Mouse (Mus musculus) hindbrain, embryonic 15.5 days (tissue): Measurements from ENCODE around the gene Drc7. TPM values are rescaled to one million over a fixed set of nuclear protein-coding genes. Genes with fewer than 3 reads are reported as not detected.

Experiments used
- ATAC-seq: fragments of 200-750 bp; cut with Nextera tagmentation; 2 replicates; pipeline ENCODE4 v1.8.0; 2017; ENCODE audit warnings: low read depth, moderate number of reproducible peaks, moderate TSS enrichment; ENCODE audit not compliant: low FRiP score
- H3K27ac ChIP-seq: fragments of 300-500 bp; sonication (generic); replicated peaks from 2 replicates; pipeline ENCODE4 v1.5.1; 2015; ENCODE audit warnings: mild to moderate bottlenecking, inconsistent platforms
- H3K27me3 ChIP-seq: fragments of 300-500 bp; sonication (generic); 2 replicates; pipeline ENCODE4 v1.6.1; 2015; ENCODE audit warnings: control low read depth, inconsistent platforms
- H3K36me3 ChIP-seq: fragments of 300-500 bp; sonication (generic); 2 replicates; pipeline ENCODE4 v1.6.1; 2015; ENCODE audit warnings: control low read depth, inconsistent platforms
- H3K4me1 ChIP-seq: fragments of 300-500 bp; sonication (generic); replicated peaks from 2 replicates; pipeline ENCODE4 v1.6.1; 2015; ENCODE audit warnings: control low read depth, inconsistent platforms
- H3K4me2 ChIP-seq: fragments of 300-500 bp; sonication (generic); 2 replicates; pipeline ENCODE4 v1.6.1; 2015; ENCODE audit warnings: moderate library complexity, mild to moderate bottlenecking, inconsistent platforms
- H3K4me3 ChIP-seq: fragments of 300-500 bp; sonication (generic); 2 replicates; pipeline ENCODE4 v1.5.1; 2015; ENCODE audit warnings: mild to moderate bottlenecking, inconsistent platforms
- H3K9ac ChIP-seq: fragments of 300-500 bp; sonication (generic); 2 replicates; pipeline ENCODE4 v1.6.1; 2015; ENCODE audit warnings: inconsistent platforms
- H3K9me3 ChIP-seq: fragments of 300-500 bp; sonication (generic); 2 replicates; pipeline ENCODE4 v1.6.1; 2016; ENCODE audit warnings: control low read depth, inconsistent platforms
- WGBS: fragments of 180-500 bp; shearing (Covaris S2); methylation state at CpG from one replicate; pipeline ENCODE4 v1.1.7; 2015; 5-methylcytosine and 5-hydroxymethylcytosine counted together
- polyA plus RNA-seq: library from polyadenylated mRNA; unstranded; fragments of >200 nt; fragmentation: Nextera tagmentation; extraction: Ambion mirVana; gene quantifications from 2 replicates; pipeline ENCODE4 v1.2.1, GENCODE M21; 2015

Gene Drc7
- polyA plus RNA-seq, 1 experiment from 2014 or later, result 2.4 TPM

- no peak overlapping the region for H3K27ac ChIP-seq
- ATAC-seq, result no peak
- WGBS, result 53% methylated on average over 3 of the region's 3 CpGs
Measured at GRCm38 (mm10) chr8:95067582-95067981, 12.7 kb downstream of the Drc7 start.

GRCm38 (mm10) chr8:95075504-95075903 is 20.6 kb downstream of the Drc7 start:
- no peaks in the 10 kb centered on the region for H3K36me3 ChIP-seq
- H3K27ac ChIP-seq, result no peak overlapping the region
- peaks cover 6% of the 10 kb centered on the region; the same call in 1 of the 2 replicates for H3K4me1 ChIP-seq
- WGBS, result 80% methylated on average over 3 of the region's 3 CpGs
- H3K4me3 ChIP-seq, result no peak overlapping the region
- ATAC-seq, result no peak
- H3K9ac ChIP-seq, result no peak overlapping the region
- H3K27me3 ChIP-seq, result no peaks in the 10 kb centered on the region
- H3K9me3 ChIP-seq, result no peaks in the 10 kb centered on the region
- H3K4me2 ChIP-seq, result no peak overlapping the region

More at GRCm38 (mm10) chr8:95067582-95067981, 12.7 kb downstream of the Drc7 start:
- no peaks in the 10 kb centered on the region for H3K36me3 ChIP-seq
- H3K9me3 ChIP-seq, result no peaks in the 10 kb centered on the region
- no peak overlapping the region for H3K9ac ChIP-seq
- no peak overlapping the region for H3K4me2 ChIP-seq
- H3K27me3 ChIP-seq, result no peaks in the 10 kb centered on the region
- H3K4me3 ChIP-seq, result no peak overlapping the region
- H3K4me1 ChIP-seq, result no peaks in the 10 kb centered on the region

- 80% methylated on average over 17 of the region's 17 CpGs for WGBS
- H3K27me3 ChIP-seq, result no peaks in the 10 kb centered on the region
- H3K4me3 ChIP-seq, result no peak overlapping the region
- H3K27ac ChIP-seq, result no peak overlapping the region
- H3K36me3 ChIP-seq, result no peaks in the 10 kb centered on the region
- H3K4me1 ChIP-seq, result peaks cover 6% of the 10 kb centered on the region; the same call in 1 of the 2 replicates
- H3K9me3 ChIP-seq, result no peaks in the 10 kb centered on the region
- no peak overlapping the region for H3K4me2 ChIP-seq
- ATAC-seq, result no peak
- H3K9ac ChIP-seq, result no peak overlapping the region
Measured at GRCm38 (mm10) chr8:95076151-95076550, 21.2 kb downstream of the Drc7 start.

- no peak overlapping the region for H3K4me3 ChIP-seq
- peaks cover 21% of the 10 kb centered on the region for H3K4me1 ChIP-seq
- H3K4me2 ChIP-seq, result no peak overlapping the region
- no peaks in the 10 kb centered on the region for H3K9me3 ChIP-seq
- H3K36me3 ChIP-seq, result no peaks in the 10 kb centered on the region
- H3K27ac ChIP-seq, result no peak overlapping the region
- no peaks in the 10 kb centered on the region for H3K27me3 ChIP-seq
- ATAC-seq, result no peak
- H3K9ac ChIP-seq, result no peak overlapping the region
- WGBS, result 88% methylated on average over 3 of the region's 3 CpGs
Measured at GRCm38 (mm10) chr8:95078055-95078454, 23.2 kb downstream of the Drc7 start.

GRCm38 (mm10) chr8:95079305-95079704 is 24.4 kb downstream of the Drc7 start:
- Histone ChIP-seq H3K36me3 (no peaks in the 10 kb centered on the region), H3K9me3 (no peaks in the 10 kb centered on the region), H3K27me3 (no peaks in the 10 kb centered on the region), H3K4me2 (no peak overlapping the region), H3K27ac (no peak overlapping the region), H3K4me1 (peaks cover 21% of the 10 kb centered on the region), H3K4me3 (no peak overlapping the region), H3K9ac (no peak overlapping the region)
- ATAC-seq, result no peak
- WGBS, result 89% methylated on average over 4 of the region's 4 CpGs

- Histone ChIP-seq H3K9me3 (no peaks in the 10 kb centered on the region), H3K4me3 (peak within 1 kb of the TSS; percentile 67), H3K4me1 (peaks cover 21% of the 10 kb centered on the region), H3K4me2 (peak within 1 kb of the TSS; percentile 91), H3K36me3 (no peaks in the 10 kb centered on the region), H3K27me3 (no peaks in the 10 kb centered on the region), H3K27ac (peak within 1 kb of the TSS; percentile 79), H3K9ac (peak within 1 kb of the TSS; percentile 70)
- WGBS, result under 1% methylated on average over 47 of the region's 47 CpGs
- ATAC-seq, result peak; percentile 99
Measured at GRCm38 (mm10) chr8:95080381-95081341, 25.8 kb downstream of the Drc7 start, which contains the start of gene Katnb1. Gene Katnb1, plus strand, starts transcription at chr8:95081186.

GRCm38 (mm10) chr8:95081650-95082049 is 26.7 kb downstream of the Drc7 start:
- Histone ChIP-seq H3K9ac (peak overlapping the region; percentile 70), H3K9me3 (no peaks in the 10 kb centered on the region), H3K4me2 (peak overlapping the region; percentile 91), H3K4me1 (peaks cover 21% of the 10 kb centered on the region), H3K27me3 (no peaks in the 10 kb centered on the region), H3K4me3 (peak overlapping the region; percentile 67), H3K36me3 (peaks cover 5% of the 10 kb centered on the region), H3K27ac (peak overlapping the region; percentile 76)
- no peak for ATAC-seq
- WGBS, result 9% methylated on average over 11 of the region's 11 CpGs

GRCm38 (mm10) chr8:95084261-95084660 is 29.4 kb downstream of the Drc7 start:
- 92% methylated on average over 4 of the region's 4 CpGs for WGBS
- Histone ChIP-seq H3K36me3 (peaks cover 27% of the 10 kb centered on the region), H3K9ac (no peak overlapping the region)

GRCm38 (mm10) chr8:95084744-95085431 is 30.0 kb downstream of the Drc7 start:
- H3K27ac ChIP-seq, result no peak overlapping the region
- H3K4me1 ChIP-seq, result peaks cover 19% of the 10 kb centered on the region
- no peak overlapping the region for H3K9ac ChIP-seq
- H3K9me3 ChIP-seq, result no peaks in the 10 kb centered on the region
- H3K4me3 ChIP-seq, result no peak overlapping the region
- 81% methylated on average over 10 of the region's 10 CpGs for WGBS
- H3K27me3 ChIP-seq, result no peaks in the 10 kb centered on the region
- H3K4me2 ChIP-seq, result no peak overlapping the region
- peaks cover 30% of the 10 kb centered on the region for H3K36me3 ChIP-seq
- ATAC-seq, result no peak

More at GRCm38 (mm10) chr8:95084261-95084660, 29.4 kb downstream of the Drc7 start:
- Histone ChIP-seq H3K27me3 (no peaks in the 10 kb centered on the region), H3K4me1 (peaks cover 21% of the 10 kb centered on the region), H3K4me2 (no peak overlapping the region), H3K9me3 (no peaks in the 10 kb centered on the region), H3K27ac (no peak overlapping the region), H3K4me3 (no peak overlapping the region)
- no peak for ATAC-seq

GRCm38 (mm10) chr8:95085432-95086141 is 30.7 kb downstream of the Drc7 start:
- ATAC-seq, result no peak
- Histone ChIP-seq H3K4me1 (peaks cover 15% of the 10 kb centered on the region), H3K27me3 (no peaks in the 10 kb centered on the region), H3K36me3 (peaks cover 32% of the 10 kb centered on the region), H3K27ac (no peak overlapping the region), H3K4me2 (no peak overlapping the region), H3K9ac (no peak overlapping the region), H3K9me3 (no peaks in the 10 kb centered on the region), H3K4me3 (no peak overlapping the region)
- 89% methylated on average over 7 of the region's 7 CpGs for WGBS

GRCm38 (mm10) chr8:95093574-95093973 is 38.7 kb downstream of the Drc7 start:
- Histone ChIP-seq H3K4me3 (no peak overlapping the region), H3K36me3 (peaks cover 64% of the 10 kb centered on the region), H3K27me3 (no peaks in the 10 kb centered on the region), H3K4me2 (no peak overlapping the region), H3K9ac (no peak overlapping the region), H3K27ac (no peak overlapping the region), H3K9me3 (no peaks in the 10 kb centered on the region), H3K4me1 (no peaks in the 10 kb centered on the region)
- no peak for ATAC-seq
- 90% methylated on average over 4 of the region's 4 CpGs for WGBS
